Mouse (Mus musculus) ES-Bruce4 (cell line): ENCODE results near the gene Rexo1. TPM values are rescaled to one million over a fixed set of nuclear protein-coding genes. Genes with fewer than 3 reads are reported as not detected.
A peak's percentile ranks its signal among the peaks of the same experiment; 100 is the strongest.

ENCODE experiments used
- H3K27ac ChIP-seq: 2 replicates; pipeline ENCODE4 v1.5.1; 2012; ENCODE audit warnings: low read length, inconsistent platforms; ENCODE audit not compliant: insufficient read depth
- H3K27me3 ChIP-seq: 2 replicates; pipeline ENCODE4 v1.6.1; 2012; ENCODE audit warnings: mild to moderate bottlenecking, low read length, inconsistent platforms; ENCODE audit not compliant: control insufficient read depth, poor library complexity, insufficient read depth, severe bottlenecking
- H3K36me3 ChIP-seq: 2 replicates; pipeline ENCODE4 v1.6.1; 2012; ENCODE audit warnings: inconsistent platforms, mild to moderate bottlenecking, low read length, moderate library complexity; ENCODE audit not compliant: control insufficient read depth, poor library complexity, insufficient read depth, severe bottlenecking
- H3K4me1 ChIP-seq: one replicate; pipeline ENCODE4 v1.8.1; 2011; ENCODE audit warnings: low read length; ENCODE audit not compliant: control insufficient read depth, insufficient read depth
- H3K4me3 ChIP-seq: 2 replicates; pipeline ENCODE4 v1.5.1; 2011; ENCODE audit warnings: low read depth, mild to moderate bottlenecking, low read length
- H3K9ac ChIP-seq: 2 replicates; pipeline ENCODE4 v1.6.1; 2012; ENCODE audit warnings: low read depth, mild to moderate bottlenecking, inconsistent platforms; ENCODE audit not compliant: poor library complexity, severe bottlenecking
- H3K9me3 ChIP-seq: replicated peaks from 2 replicates; pipeline ENCODE4 v1.6.1; 2012; ENCODE audit warnings: mild to moderate bottlenecking, low read length, inconsistent platforms; ENCODE audit not compliant: control insufficient read depth, poor library complexity, insufficient read depth, severe bottlenecking
- CTCF ChIP-seq: IDR thresholded peaks from one replicate; pipeline ENCODE4 v1.8.1; 2011; ENCODE audit warnings: low read depth, low read length
- EP300 ChIP-seq: IDR thresholded peaks from 2 replicates; pipeline ENCODE4 v1.6.1; 2011; ENCODE audit warnings: low read depth, low read length; ENCODE audit not compliant: insufficient read depth
- POLR2A ChIP-seq: IDR thresholded peaks from one replicate; pipeline ENCODE4 v1.8.1; 2011; ENCODE audit warnings: low read length; ENCODE audit not compliant: insufficient read depth
- polyA plus RNA-seq: library from polyadenylated mRNA; stranded (reverse); fragments of >200 nt; gene quantifications from 2 replicates; pipeline ENCODE4 v1.2.4, GENCODE M21; 2011; ENCODE audit warnings: low read depth; ENCODE audit not compliant: missing spikeins, insufficient read depth, insufficient read length

The Rexo1 gene
- polyA plus RNA-seq, 1 experiment = 29.5 TPM

GRCm38 (mm10) chr10:80568876-80569275 lies 7.5 kb upstream of the Rexo1 start:
- no peak for TF ChIP-seq CTCF
- 0 out of 2 replicates have a peak overlapping the region, but pooled peaks have one; percentile 4 for H3K9ac ChIP-seq
- H3K27ac ChIP-seq = no peak overlapping the region
- H3K36me3 ChIP-seq = peaks cover 4% of the 10 kb centered on the region; the same call in 1 of the 2 replicates
- H3K4me3 ChIP-seq = peak overlapping the region; percentile 42; the same call in 1 of the 2 replicates
- H3K4me1 ChIP-seq = peaks cover 4% of the 10 kb centered on the region
- no peaks in the 10 kb centered on the region for H3K9me3 ChIP-seq
- no peaks in the 10 kb centered on the region for H3K27me3 ChIP-seq

GRCm38 (mm10) chr10:80566375-80567092 lies 5.2 kb upstream of the Rexo1 start:
- H3K9me3 ChIP-seq = no peaks in the 10 kb centered on the region
- H3K27me3 ChIP-seq = no peaks in the 10 kb centered on the region
- H3K4me3 ChIP-seq = no peak overlapping the region
- peak; percentile 98 for TF ChIP-seq CTCF
- TF ChIP-seq POLR2A = no peak
- 0 out of 2 replicates have a peak, but pooled peaks have one; percentile 46 for TF ChIP-seq EP300
- H3K27ac ChIP-seq = no peak overlapping the region
- no peaks in the 10 kb centered on the region for H3K4me1 ChIP-seq
- H3K36me3 ChIP-seq = peaks cover 4% of the 10 kb centered on the region; the same call in 1 of the 2 replicates
- H3K9ac ChIP-seq = no peak overlapping the region

- H3K9me3 ChIP-seq = no peaks in the 10 kb centered on the region
- H3K27ac ChIP-seq = no peak overlapping the region
Measured at GRCm38 (mm10) chr10:80560621-80561020, 739 bp downstream of the Rexo1 start.

GRCm38 (mm10) chr10:80559431-80559830 lies 1.9 kb downstream of the Rexo1 start:
- H3K9me3 ChIP-seq = no peaks in the 10 kb centered on the region
- H3K4me3 ChIP-seq = no peak overlapping the region
- H3K27me3 ChIP-seq = no peaks in the 10 kb centered on the region
- TF ChIP-seq EP300 (no peak), POLR2A (no peak), CTCF (no peak)
- no peaks in the 10 kb centered on the region for H3K4me1 ChIP-seq
- no peak overlapping the region for H3K9ac ChIP-seq
- H3K36me3 ChIP-seq = no peaks in the 10 kb centered on the region
- no peak overlapping the region for H3K27ac ChIP-seq

More at GRCm38 (mm10) chr10:80560621-80561020, 739 bp downstream of the Rexo1 start:
- peak overlapping the region; percentile 78 for H3K4me3 ChIP-seq
- H3K36me3 ChIP-seq = no peaks in the 10 kb centered on the region
- H3K9ac ChIP-seq = peak overlapping the region; percentile 90
- TF ChIP-seq CTCF (no peak), POLR2A (no peak), EP300 (no peak)
- H3K4me1 ChIP-seq = no peaks in the 10 kb centered on the region
- no peaks in the 10 kb centered on the region for H3K27me3 ChIP-seq

- Histone ChIP-seq H3K9ac (no peak overlapping the region), H3K36me3 (no peaks in the 10 kb centered on the region), H3K4me3 (no peak overlapping the region), H3K27ac (no peak overlapping the region), H3K9me3 (no peaks in the 10 kb centered on the region), H3K4me1 (no peaks in the 10 kb centered on the region), H3K27me3 (no peaks in the 10 kb centered on the region)
- TF ChIP-seq EP300 (no peak), POLR2A (no peak), CTCF (peak; percentile 88)
Measured at GRCm38 (mm10) chr10:80557346-80557965, 3.9 kb downstream of the Rexo1 start.

DNA sequence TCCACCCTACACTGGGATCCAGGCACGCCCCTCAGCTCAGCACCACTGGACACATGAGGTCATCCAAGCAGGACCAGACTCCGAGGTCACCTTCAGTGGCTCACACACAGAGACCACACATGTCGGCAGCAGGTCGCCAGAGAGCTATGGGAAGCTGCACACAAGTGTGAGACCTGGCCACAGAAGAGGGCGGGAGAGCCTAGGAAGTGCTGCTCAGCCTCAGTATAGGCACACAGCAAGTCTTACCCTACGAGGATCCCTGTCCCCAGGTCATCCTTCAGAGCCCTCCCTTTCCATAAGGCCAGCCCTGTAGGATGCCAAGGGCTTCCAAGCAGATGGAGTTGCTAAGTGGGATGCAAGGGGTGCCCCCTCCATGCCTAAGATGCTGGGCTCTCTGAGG lies 7.4 kb downstream of the Rexo1 start:
- no peaks in the 10 kb centered on the region for H3K9me3 ChIP-seq
- no peak overlapping the region for H3K27ac ChIP-seq
- H3K4me3 ChIP-seq = no peak overlapping the region
- H3K36me3 ChIP-seq = 0 out of 2 replicates have a peak, but pooled peaks cover 11% of the 10 kb centered on the region
- no peak for TF ChIP-seq EP300
- TF ChIP-seq POLR2A = no peak
- TF ChIP-seq CTCF = no peak
- no peak overlapping the region for H3K9ac ChIP-seq
- H3K4me1 ChIP-seq = no peaks in the 10 kb centered on the region
- no peaks in the 10 kb centered on the region for H3K27me3 ChIP-seq
